In the genomic region with DNA sequence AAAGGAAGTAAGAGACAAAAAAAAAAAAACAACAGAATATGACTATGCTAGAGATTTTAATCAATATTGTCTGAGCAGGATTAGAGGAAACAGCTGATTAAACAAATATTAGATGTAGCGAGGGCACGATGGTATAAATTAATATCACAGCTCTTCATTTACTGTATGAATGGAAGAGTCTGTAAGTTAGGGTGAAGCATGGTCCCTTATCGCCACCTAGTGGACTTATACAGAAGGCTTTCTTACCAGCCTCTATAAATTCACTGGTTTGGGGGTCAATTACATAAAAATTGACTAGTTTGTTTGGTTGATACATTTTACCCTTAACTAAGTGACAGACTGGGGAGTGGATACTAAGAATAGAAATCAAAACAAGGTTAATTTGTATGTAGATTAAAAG, we compare ENCODE assay signal across 8 mouse cellular contexts. TPM values are rescaled to one million over a fixed set of nuclear protein-coding genes. Genes with fewer than 3 reads are reported as not detected.
DNase-seq lines count a peak whose midpoint lies in the region; TF ChIP-seq lines count a peak whose summit lies in the region.

No protein-coding gene starts in this region.

- no peak for TF ChIP-seq POLR2A in heart, adult 2 months (IDR thresholded peaks at IDR 0.05; ENCODE audit: insufficient read depth, low read depth, low read length)
- no peak for TF ChIP-seq POLR2A in cortical plate, adult 2 months (IDR thresholded peaks at IDR 0.05; ENCODE audit: extremely low read depth, insufficient read depth, low read length)

- peak; percentile 96 for TF ChIP-seq CTCF in heart, adult 2 months (IDR thresholded peaks at IDR 0.05)
- 0 out of 2 replicates have a peak, but pooled peaks have one; percentile 19 for TF ChIP-seq CTCF in cortical plate, adult 2 months (IDR thresholded peaks at IDR 0.05; ENCODE audit: extremely low read depth, insufficient read depth, low read length)

- under 1% methylated on average over 3 of the region's 3 CpGs for WGBS in heart, adult 2 months

- intact Hi-C loops in heart, adult 2 months (cut with DNase I): no loop called here
- intact Hi-C loops in heart, postnatal 25 days (cut with DNase I): no loop called here

- H3K9ac ChIP-seq in heart, adult 2 months (ENCODE audit: low read depth, low read length): no peak overlapping the region

- no peaks in the 10 kb centered on the region for H3K4me1 ChIP-seq in heart, adult 2 months (ENCODE audit: control insufficient read depth, insufficient read depth, low read length)
- H3K4me1 ChIP-seq in cortical plate, adult 2 months (ENCODE audit: control insufficient read depth, insufficient read depth, low read length): no peaks in the 10 kb centered on the region

- no peak overlapping the region for H3K4me3 ChIP-seq in heart, adult 2 months
- H3K4me3 ChIP-seq in cortical plate, adult 2 months (ENCODE audit: insufficient read depth, low read length): no peak overlapping the region

- 0 out of 2 replicates have a peak, but pooled peaks cover 2% of the 10 kb centered on the region for H3K27me3 ChIP-seq in heart, adult 2 months (ENCODE audit: control insufficient read depth, insufficient read depth, low read length)

- H3K27ac ChIP-seq in heart, adult 2 months: no peak overlapping the region
- no peak overlapping the region for H3K27ac ChIP-seq in cortical plate, adult 2 months (ENCODE audit: insufficient read depth, low read length)

- no peak for DNase-seq in heart, adult 2 months
- DNase-seq in heart, postnatal 25 days (ENCODE audit: low spot score): no peak
- DNase-seq in thymus, postnatal 0 days (ENCODE audit: low spot score): peak; percentile 65
- DNase-seq in thymus, adult 18-20 months: no peak
- peak; percentile 31 for DNase-seq in layer of hippocampus, adult 9-11 months
- DNase-seq in retina, adult 2 months (ENCODE audit: low read depth, low spot score): peak; percentile 49
- DNase-seq in urinary bladder, adult 2 months (ENCODE audit: low spot score): no peak

- TF ChIP-seq EP300 in heart, adult 2 months (IDR thresholded peaks at IDR 0.05; ENCODE audit: insufficient read depth, low read depth, low read length): no peak

- H3K36me3 ChIP-seq in heart, adult 2 months (ENCODE audit: control insufficient read depth, insufficient read depth, low read length): no peaks in the 10 kb centered on the region

- no peaks in the 10 kb centered on the region for H3K79me2 ChIP-seq in heart, adult 2 months (replicated peaks; ENCODE audit: control insufficient read depth, insufficient read depth, low read length)

RNA-seq across cellular contexts. Expression of gene Hapln1, which starts 3.4 kb away (rescaled TPM):
- under 1 TPM; 0.26 to 0.30 TPM for total RNA-seq in heart, adult 2 months (2021)
- 0.18 and 0.27 TPM in 2 replicates for polyA plus RNA-seq in heart, adult 2 months (2012; rRNA removed)
- total RNA-seq in heart, postnatal 25 days (2021): under 1 TPM; 0.36 to 0.53 TPM
- polyA plus RNA-seq in thymus, postnatal 0 days (2015; fragmentation: Nextera tagmentation; extraction: Ambion mirVana): 0.10 and 0.19 TPM in 2 replicates
- polyA plus RNA-seq in cortical plate, adult 2 months (2012; rRNA removed): 24.4 and 27.3 TPM in 2 replicates
- polyA plus RNA-seq in urinary bladder, adult 2 months (2012; rRNA removed): 1.1 and 1.2 TPM in 2 replicates

Comparison
In these comparisons a context has a peak if more than half of its experiments do, and no peak if none do; other contexts are left out.
1. DNase-seq: peak in thymus, postnatal 0 days (single experiment), layer of hippocampus, adult 9-11 months (single experiment) and retina, adult 2 months (single experiment); none in heart, adult 2 months (0 of 2), heart, postnatal 25 days (single experiment), thymus, adult 18-20 months (0 of 2) and urinary bladder, adult 2 months (single experiment).
2. RNA of gene Hapln1, which starts 3.4 kb away (polyA plus RNA-seq): 24.4 to 27.3 TPM in cortical plate, adult 2 months; 1.1 to 1.2 TPM in urinary bladder, adult 2 months, 0.18 to 0.27 TPM in heart, adult 2 months and 0.10 to 0.19 TPM in thymus, postnatal 0 days; every median in the first group is over 10 times any median in the second.